Comparison of ENCODE assay signal across 11 mouse cellular contexts in the genomic region with DNA sequence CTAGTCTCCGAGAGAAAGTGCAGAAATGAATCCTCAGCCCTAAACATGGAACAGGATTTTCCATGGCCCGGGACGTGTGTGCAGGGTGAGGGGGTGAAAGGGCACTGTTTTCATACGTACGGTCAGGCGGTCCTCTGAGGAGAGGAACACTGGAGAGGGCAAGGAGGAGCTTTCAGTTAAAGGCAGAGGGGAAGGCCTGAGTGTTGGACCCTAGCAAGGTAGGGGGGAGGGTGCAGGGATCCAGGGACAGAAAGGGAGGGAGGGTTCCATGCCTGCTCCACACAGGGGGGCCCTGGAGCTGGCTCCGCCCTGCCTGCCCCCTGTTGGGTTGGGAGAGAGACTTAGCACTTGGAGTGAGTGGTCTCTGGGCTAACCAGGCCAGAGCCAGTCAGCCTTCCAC. TPM values are rescaled to one million over a fixed set of nuclear protein-coding genes. Genes with fewer than 3 reads are reported as not detected.
A peak's percentile ranks its signal among the peaks of the same experiment; 100 is the strongest.
DNase-seq lines count a peak whose midpoint lies in the region; ATAC-seq and TF ChIP-seq lines count a peak whose summit lies in the region.
"Had no signal": no experiment of that assay in that cellular context is flagged by ENCODE, and none has a peak within 500 bp of the region (broad histone marks: within the 10 kb centered on the region; RNA-seq: fewer than 3 reads in every experiment).

No protein-coding gene starts in this region.

- 0 out of 2 replicates have a peak overlapping the region, but pooled peaks have one; percentile 4 for H3K27ac ChIP-seq in intestine, postnatal 0 days (ENCODE audit: low read depth, low read length)
- no peak overlapping the region for H3K27ac ChIP-seq in intestine, embryonic 15.5 days
- peak overlapping the region; percentile 89 for H3K27ac ChIP-seq in embryonic facial prominence, embryonic 13.5 days
- peak overlapping the region; percentile 83 for H3K27ac ChIP-seq in hindbrain, embryonic 13.5 days
- H3K27ac ChIP-seq in midbrain, embryonic 13.5 days = peak overlapping the region; percentile 67

- no peak for DNase-seq in left cerebral cortex, postnatal 36 days (ENCODE audit: low spot score in 2 of 2)
- DNase-seq in embryo, embryonic 10.5 days (ENCODE audit: low spot score) = no peak
- no peak for DNase-seq in kidney, postnatal 25 days
- DNase-seq: cerebellum, postnatal 36 days had no signal

- H3K4me3 ChIP-seq in intestine, postnatal 0 days (ENCODE audit: low read depth, low read length) = no peak overlapping the region
- H3K4me3 ChIP-seq in intestine, embryonic 15.5 days (replicated peaks) = no peak overlapping the region
- no peak overlapping the region for H3K4me3 ChIP-seq in embryonic facial prominence, embryonic 13.5 days
- no peak overlapping the region for H3K4me3 ChIP-seq in hindbrain, embryonic 13.5 days
- H3K4me3 ChIP-seq in midbrain, embryonic 13.5 days (replicated peaks) = no peak overlapping the region
- H3K4me3 ChIP-seq: heart, embryonic 12.5 days had no signal

- H3K9me3 ChIP-seq in intestine, postnatal 0 days (ENCODE audit: control insufficient read depth) = no peaks in the 10 kb centered on the region
- no peaks in the 10 kb centered on the region for H3K9me3 ChIP-seq in intestine, embryonic 15.5 days
- H3K9me3 ChIP-seq in embryonic facial prominence, embryonic 13.5 days = no peaks in the 10 kb centered on the region
- no peaks in the 10 kb centered on the region for H3K9me3 ChIP-seq in hindbrain, embryonic 13.5 days
- H3K9me3 ChIP-seq in midbrain, embryonic 13.5 days = no peaks in the 10 kb centered on the region
- H3K9me3 ChIP-seq: heart, embryonic 12.5 days had no signal

- no peaks in the 10 kb centered on the region for H3K4me1 ChIP-seq in intestine, postnatal 0 days (replicated peaks; ENCODE audit: control insufficient read depth, insufficient read depth, low read length)
- no peaks in the 10 kb centered on the region for H3K4me1 ChIP-seq in intestine, embryonic 15.5 days (replicated peaks)
- peaks cover 41% of the 10 kb centered on the region for H3K4me1 ChIP-seq in embryonic facial prominence, embryonic 13.5 days
- H3K4me1 ChIP-seq in hindbrain, embryonic 13.5 days (replicated peaks) = peaks cover 28% of the 10 kb centered on the region
- H3K4me1 ChIP-seq in midbrain, embryonic 13.5 days (replicated peaks) = peaks cover 24% of the 10 kb centered on the region

- no peak for ATAC-seq in intestine, postnatal 0 days
- ATAC-seq in intestine, embryonic 15.5 days = no peak
- ATAC-seq in embryonic facial prominence, embryonic 13.5 days (ENCODE audit: insufficient number of reproducible peaks, insufficient read depth, low FRiP score, low TSS enrichment, low read depth) = no peak
- ATAC-seq in hindbrain, embryonic 13.5 days (ENCODE audit: low FRiP score) = peak; percentile 21; the same call in 1 of the 2 replicates
- ATAC-seq in midbrain, embryonic 13.5 days = peak; percentile 41; the same call in 1 of the 2 replicates
- ATAC-seq: intestine, embryonic 16.5 days had no signal

- 92% methylated on average over 7 of the region's 7 CpGs for WGBS in intestine, postnatal 0 days
- WGBS in intestine, embryonic 15.5 days = 88% methylated on average over 7 of the region's 7 CpGs
- 58% methylated on average over 7 of the region's 7 CpGs for WGBS in embryonic facial prominence, embryonic 13.5 days
- 66% methylated on average over 6 of the region's 7 CpGs for WGBS in hindbrain, embryonic 13.5 days
- WGBS in midbrain, embryonic 13.5 days = 74% methylated on average over 7 of the region's 7 CpGs

- no peaks in the 10 kb centered on the region for H3K27me3 ChIP-seq in intestine, postnatal 0 days (replicated peaks; ENCODE audit: control insufficient read depth, insufficient read depth, low read length)
- no peaks in the 10 kb centered on the region for H3K27me3 ChIP-seq in intestine, embryonic 15.5 days (replicated peaks)
- no peaks in the 10 kb centered on the region for H3K27me3 ChIP-seq in embryonic facial prominence, embryonic 13.5 days
- H3K27me3 ChIP-seq in hindbrain, embryonic 13.5 days = no peaks in the 10 kb centered on the region
- H3K27me3 ChIP-seq in midbrain, embryonic 13.5 days = no peaks in the 10 kb centered on the region
- H3K27me3 ChIP-seq: heart, embryonic 12.5 days had no signal

- intact Hi-C loops in left cerebral cortex, postnatal 36 days (cut with DNase I) = no loop called here

- TF ChIP-seq CTCF in intestine, postnatal 0 days (IDR thresholded peaks at IDR 0.05; ENCODE audit: low read depth) = no peak

- no peak overlapping the region for H3K4me2 ChIP-seq in intestine, postnatal 0 days (replicated peaks; ENCODE audit: low read depth)
- no peak overlapping the region for H3K4me2 ChIP-seq in intestine, embryonic 15.5 days (replicated peaks)
- H3K4me2 ChIP-seq in embryonic facial prominence, embryonic 13.5 days = no peak overlapping the region
- no peak overlapping the region for H3K4me2 ChIP-seq in hindbrain, embryonic 13.5 days
- no peak overlapping the region for H3K4me2 ChIP-seq in midbrain, embryonic 13.5 days (replicated peaks)
- H3K4me2 ChIP-seq: heart, embryonic 12.5 days had no signal

- H3K9ac ChIP-seq in intestine, postnatal 0 days (ENCODE audit: low read depth, low read length) = no peak overlapping the region
- no peak overlapping the region for H3K9ac ChIP-seq in intestine, embryonic 15.5 days
- H3K9ac ChIP-seq in embryonic facial prominence, embryonic 13.5 days = 0 out of 2 replicates have a peak overlapping the region, but pooled peaks have one; percentile 27
- H3K9ac ChIP-seq in hindbrain, embryonic 13.5 days = peak overlapping the region; percentile 49; the same call in 1 of the 2 replicates
- H3K9ac ChIP-seq in midbrain, embryonic 13.5 days (replicated peaks) = no peak overlapping the region
- H3K9ac ChIP-seq: heart, embryonic 12.5 days had no signal

- peaks cover 57% of the 10 kb centered on the region for H3K36me3 ChIP-seq in intestine, postnatal 0 days (ENCODE audit: control insufficient read depth, insufficient read depth)
- H3K36me3 ChIP-seq in intestine, embryonic 15.5 days = peaks cover 33% of the 10 kb centered on the region
- peaks cover 80% of the 10 kb centered on the region for H3K36me3 ChIP-seq in embryonic facial prominence, embryonic 13.5 days
- peaks cover 82% of the 10 kb centered on the region for H3K36me3 ChIP-seq in hindbrain, embryonic 13.5 days
- H3K36me3 ChIP-seq in midbrain, embryonic 13.5 days = peaks cover 84% of the 10 kb centered on the region

RNA-seq across cellular contexts. Expression of gene Axin2, which starts 28.4 kb away (rescaled TPM):
- polyA plus RNA-seq in intestine, postnatal 0 days (2015; fragmentation: Nextera tagmentation; extraction: Ambion mirVana) = 3.1 and 3.8 TPM in 2 replicates
- 4.7 and 5.4 TPM in 2 replicates for polyA plus RNA-seq in intestine, embryonic 15.5 days (2015; fragmentation: Nextera tagmentation; extraction: Ambion mirVana)
- 17.4 and 25.1 TPM in 2 replicates for polyA plus RNA-seq in embryonic facial prominence, embryonic 13.5 days (2015; fragmentation: Nextera tagmentation; extraction: Ambion mirVana)
- 10.6 and 13.8 TPM in 2 replicates for polyA plus RNA-seq in hindbrain, embryonic 13.5 days (2015; fragmentation: Nextera tagmentation; extraction: Ambion mirVana)
- 15.4 and 17.2 TPM in 2 replicates for polyA plus RNA-seq in midbrain, embryonic 13.5 days (2015; fragmentation: Nextera tagmentation; extraction: Ambion mirVana)
- total RNA-seq in left cerebral cortex, postnatal 36 days (2021) = 10 to 100 TPM; 33.3 to 34.9 TPM

Comparison
In these comparisons a context has a peak if more than half of its experiments do, and no peak if none do; other contexts are left out.
1. ATAC-seq: peak in hindbrain, embryonic 13.5 days (single experiment) and midbrain, embryonic 13.5 days (single experiment); none in intestine, postnatal 0 days (single experiment), intestine, embryonic 15.5 days (single experiment) and embryonic facial prominence, embryonic 13.5 days (single experiment).
2. H3K9ac ChIP-seq: peak in embryonic facial prominence, embryonic 13.5 days (single experiment) and hindbrain, embryonic 13.5 days (single experiment); none in intestine, postnatal 0 days (single experiment), intestine, embryonic 15.5 days (single experiment) and midbrain, embryonic 13.5 days (single experiment).